Mouse (Mus musculus): ENCODE results near the gene Gsdma2. TPM values are rescaled to one million over a fixed set of nuclear protein-coding genes. Genes with fewer than 3 reads are reported as not detected.
A peak's percentile ranks its signal among the peaks of the same experiment; 100 is the strongest.
"Not testable (repeated sequence)": the region's sequence is repeated elsewhere in the genome, so short reads cannot be mapped to it uniquely, and the experiment has no call there.

Gene Gsdma2
- not detected in 2 replicates for polyA plus RNA-seq (2015; fragmentation: Nextera tagmentation; extraction: Ambion mirVana)

DNA sequence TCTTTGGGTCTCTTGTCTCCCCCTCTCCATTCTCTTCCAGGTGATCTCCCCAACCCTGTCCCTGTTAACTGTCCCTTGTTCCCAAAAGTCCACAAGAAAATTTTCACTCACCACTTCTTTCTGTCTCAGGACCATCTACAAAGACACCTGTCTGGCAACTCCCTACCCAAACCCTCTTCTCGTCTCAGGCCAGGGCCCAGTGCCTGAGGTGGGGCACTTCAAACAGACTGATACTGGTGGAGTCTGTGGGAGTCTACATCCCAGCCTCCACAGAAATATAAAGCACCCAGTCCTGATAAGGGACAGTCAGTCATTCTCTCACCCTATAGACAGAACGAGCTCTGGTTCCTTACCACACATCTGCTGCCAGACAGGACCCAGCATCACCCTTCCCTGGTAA, at the start of gene Gsdma2:
Gsdma2 (plus strand) TSS at position 301 of the 400 bp plus-strand sequence.
- Histone ChIP-seq H3K4me1 (replicated peaks; ENCODE audit: control insufficient read depth, insufficient read depth, low read length) (no peaks in the 10 kb centered on the region), H3K27me3 (replicated peaks; ENCODE audit: control insufficient read depth, insufficient read depth, low read length) (no peaks in the 10 kb centered on the region), H3K27ac (ENCODE audit: low read length) (no peak within 1 kb of the TSS), H3K9ac (replicated peaks; ENCODE audit: low read depth, low read length) (no peak within 1 kb of the TSS), H3K9me3 (ENCODE audit: control insufficient read depth, low read length) (no peaks in the 10 kb centered on the region), H3K4me3 (replicated peaks; ENCODE audit: low read length) (no peak within 1 kb of the TSS), H3K36me3 (ENCODE audit: control insufficient read depth, insufficient read depth) (no peaks in the 10 kb centered on the region), H3K4me2 (ENCODE audit: low read length) (no peak within 1 kb of the TSS)
- no peak for ATAC-seq
- WGBS, result 66% methylated on average over 2 of the region's 2 CpGs

DNA sequence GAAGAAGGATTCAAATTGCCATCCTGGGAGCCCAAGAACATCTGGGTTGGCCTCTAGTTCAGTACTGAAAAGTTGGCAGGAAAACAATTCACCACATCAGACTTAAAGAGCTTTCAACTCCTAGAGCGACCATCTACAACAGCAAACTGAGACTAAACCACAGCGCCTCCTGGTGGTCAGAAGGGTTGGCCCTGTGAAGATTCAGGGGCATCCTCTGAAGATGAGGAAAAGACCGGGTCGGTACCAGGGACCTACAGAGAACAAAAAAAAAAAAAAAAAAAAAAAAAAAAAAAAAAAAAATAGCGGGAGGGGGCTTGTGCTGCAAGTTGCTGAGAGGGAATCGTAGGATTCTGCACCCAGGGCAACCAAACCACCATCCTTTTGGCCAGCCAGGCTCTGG, 49.2 kb upstream of the Gsdma2 start:
- Histone ChIP-seq H3K27ac (ENCODE audit: low read length) (no peak overlapping the region), H3K4me2 (ENCODE audit: low read length) (no peak overlapping the region), H3K36me3 (ENCODE audit: control insufficient read depth, insufficient read depth) (no peaks in the 10 kb centered on the region), H3K4me3 (replicated peaks; ENCODE audit: low read length) (no peak overlapping the region), H3K9ac (replicated peaks; ENCODE audit: low read depth, low read length) (no peak overlapping the region), H3K4me1 (replicated peaks; ENCODE audit: control insufficient read depth, insufficient read depth, low read length) (peaks cover 4% of the 10 kb centered on the region; the same call in 1 of the 2 replicates), H3K9me3 (ENCODE audit: control insufficient read depth, low read length) (no peaks in the 10 kb centered on the region), H3K27me3 (replicated peaks; ENCODE audit: control insufficient read depth, insufficient read depth, low read length) (peaks cover 12% of the 10 kb centered on the region; the same call in 1 of the 2 replicates)
- 43% methylated on average over 6 of the region's 6 CpGs for WGBS
- no peak for ATAC-seq

DNA sequence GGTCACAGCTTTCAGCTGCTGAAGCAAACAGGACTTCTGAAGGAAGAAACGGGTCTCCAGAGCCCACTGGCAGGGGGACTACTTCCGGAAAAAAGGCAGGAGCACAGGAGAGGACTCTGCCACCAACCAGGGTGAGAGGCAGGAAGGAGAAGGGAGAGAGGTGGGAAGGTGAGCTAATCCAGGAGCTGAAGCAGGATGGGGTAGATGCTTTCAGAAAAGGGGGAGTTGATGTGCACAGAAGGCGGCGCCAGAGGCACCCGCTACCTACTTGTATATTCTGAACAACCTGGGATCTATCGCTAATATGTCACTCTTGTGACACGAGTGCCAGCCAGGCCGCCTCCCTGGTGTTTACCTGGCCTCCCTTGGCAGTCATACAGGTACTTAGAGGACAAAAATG, 48.6 kb upstream of the Gsdma2 start, which contains the start of gene Lrrc3c:
Lrrc3c (plus strand) TSS at position 301 of the 400 bp plus-strand sequence.
- Histone ChIP-seq H3K4me2 (ENCODE audit: low read length) (peak within 1 kb of the TSS; percentile 40), H3K4me3 (replicated peaks; ENCODE audit: low read length) (no peak within 1 kb of the TSS), H3K27ac (ENCODE audit: low read length) (no peak within 1 kb of the TSS), H3K4me1 (replicated peaks; ENCODE audit: control insufficient read depth, insufficient read depth, low read length) (peaks cover 4% of the 10 kb centered on the region; the same call in 1 of the 2 replicates), H3K9ac (replicated peaks; ENCODE audit: low read depth, low read length) (no peak within 1 kb of the TSS), H3K9me3 (ENCODE audit: control insufficient read depth, low read length) (no peaks in the 10 kb centered on the region), H3K36me3 (ENCODE audit: control insufficient read depth, insufficient read depth) (no peaks in the 10 kb centered on the region), H3K27me3 (replicated peaks; ENCODE audit: control insufficient read depth, insufficient read depth, low read length) (peaks cover 9% of the 10 kb centered on the region; the same call in 1 of the 2 replicates)
- no peak for ATAC-seq
- WGBS, result 83% methylated on average over 8 of the region's 8 CpGs

DNA sequence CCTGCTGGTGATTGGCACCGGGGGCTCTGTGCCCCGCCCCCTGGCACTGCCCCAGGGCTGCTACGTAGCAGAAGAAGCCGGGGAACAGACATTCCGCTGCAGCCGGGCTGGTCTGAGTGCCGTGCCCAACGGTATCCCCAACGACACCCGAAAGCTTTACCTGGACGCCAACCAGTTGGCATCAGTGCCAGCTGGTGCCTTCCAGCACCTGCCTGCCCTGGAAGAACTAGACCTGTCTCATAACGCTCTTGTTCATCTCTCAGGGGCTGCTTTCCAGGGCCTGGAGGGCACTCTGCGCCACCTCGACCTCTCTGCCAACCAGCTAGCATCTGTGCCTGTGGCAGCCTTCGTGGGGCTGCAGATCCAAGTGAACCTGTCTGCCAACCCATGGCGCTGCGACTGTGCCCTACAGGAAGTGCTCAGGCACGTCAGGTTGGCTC, 47.7 kb upstream of the Gsdma2 start:
- Histone ChIP-seq H3K9me3 (ENCODE audit: control insufficient read depth, low read length) (no peaks in the 10 kb centered on the region), H3K4me1 (replicated peaks; ENCODE audit: control insufficient read depth, insufficient read depth, low read length) (peaks cover 4% of the 10 kb centered on the region; the same call in 1 of the 2 replicates), H3K27me3 (replicated peaks; ENCODE audit: control insufficient read depth, insufficient read depth, low read length) (peaks cover 9% of the 10 kb centered on the region; the same call in 1 of the 2 replicates), H3K27ac (ENCODE audit: low read length) (no peak overlapping the region), H3K36me3 (ENCODE audit: control insufficient read depth, insufficient read depth) (no peaks in the 10 kb centered on the region), H3K4me2 (ENCODE audit: low read length) (peak overlapping the region; percentile 40), H3K4me3 (replicated peaks; ENCODE audit: low read length) (no peak overlapping the region), H3K9ac (replicated peaks; ENCODE audit: low read depth, low read length) (no peak overlapping the region)
- ATAC-seq, result no peak; the same call in 1 of the 2 replicates
- 46% methylated on average over 18 of the region's 18 CpGs for WGBS

DNA sequence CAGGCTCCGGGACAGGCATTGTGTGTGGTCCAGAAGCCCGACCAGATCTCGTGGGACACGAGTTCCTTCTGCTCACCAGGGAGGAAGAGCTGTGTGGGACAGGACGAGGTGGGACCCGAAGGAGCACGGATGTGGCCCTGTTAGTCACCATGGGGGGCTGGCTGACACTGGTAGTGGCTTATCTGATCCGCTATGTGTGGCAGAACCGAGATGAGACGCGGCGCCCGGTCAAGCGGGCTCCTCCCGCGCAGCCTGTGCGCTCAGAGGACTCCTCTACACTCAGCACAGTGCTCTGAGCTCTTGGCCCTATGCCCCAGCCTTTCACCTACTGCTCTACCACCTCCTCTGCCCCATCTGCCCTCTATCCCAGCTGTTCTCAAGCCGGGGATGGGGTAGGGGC, 47.3 kb upstream of the Gsdma2 start:
- WGBS, result 38% methylated on average over 18 of the region's 18 CpGs
- peak overlapping the region; percentile 40; the same call in 1 of the 2 replicates for H3K4me2 ChIP-seq (ENCODE audit: low read length)

DNA sequence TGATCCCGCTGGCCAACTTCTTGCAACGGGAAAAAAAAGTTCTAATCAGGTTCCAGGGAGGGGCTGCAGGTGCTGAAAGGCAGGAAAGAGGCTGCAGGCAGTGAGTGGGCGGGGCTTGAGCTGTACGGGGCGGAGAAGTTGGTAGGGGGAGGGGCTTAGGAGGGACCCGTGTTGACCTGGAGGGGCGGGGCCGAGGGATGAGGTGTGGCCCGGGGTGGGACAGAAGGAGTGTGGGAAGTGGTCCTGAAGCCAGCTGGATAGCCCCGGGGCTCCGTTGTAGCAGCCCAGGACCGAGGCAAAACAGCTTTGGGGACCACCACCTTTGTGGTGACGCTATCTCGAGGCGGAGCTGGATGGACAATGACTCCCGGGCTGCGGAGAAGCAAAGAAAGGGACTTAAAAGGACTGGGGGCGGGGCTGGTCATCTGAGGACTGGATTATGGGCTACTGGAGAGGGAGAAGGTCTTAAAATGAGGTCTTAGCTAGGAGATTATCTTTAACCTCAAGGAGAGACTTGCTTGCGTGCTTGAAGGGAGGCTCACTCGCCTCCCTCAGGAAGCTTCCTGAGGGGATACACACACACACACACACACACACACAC, 44.4 kb upstream of the Gsdma2 start:
- H3K36me3 ChIP-seq (ENCODE audit: control insufficient read depth, insufficient read depth), result no peaks in the 10 kb centered on the region
- H3K9me3 ChIP-seq (ENCODE audit: control insufficient read depth, low read length), result no peaks in the 10 kb centered on the region
- WGBS, result 1% methylated on average over 20 of the region's 20 CpGs
- no peak overlapping the region for H3K9ac ChIP-seq (replicated peaks; ENCODE audit: low read depth, low read length)
- peak overlapping the region; percentile 37 for H3K4me2 ChIP-seq (ENCODE audit: low read length)
- H3K4me1 ChIP-seq (replicated peaks; ENCODE audit: control insufficient read depth, insufficient read depth, low read length), result peaks cover 4% of the 10 kb centered on the region; the same call in 1 of the 2 replicates
- H3K27ac ChIP-seq (ENCODE audit: low read length), result no peak overlapping the region
- H3K27me3 ChIP-seq (replicated peaks; ENCODE audit: control insufficient read depth, insufficient read depth, low read length), result peaks cover 9% of the 10 kb centered on the region
- peak overlapping the region; percentile 12 for H3K4me3 ChIP-seq (replicated peaks; ENCODE audit: low read length)
- no peak for ATAC-seq

More for the DNA sequence above, 47.3 kb upstream of the Gsdma2 start:
- ATAC-seq, result no peak
- H3K27ac ChIP-seq (ENCODE audit: low read length), result no peak overlapping the region
- H3K27me3 ChIP-seq (replicated peaks; ENCODE audit: control insufficient read depth, insufficient read depth, low read length), result peaks cover 9% of the 10 kb centered on the region; the same call in 1 of the 2 replicates
- no peak overlapping the region for H3K4me3 ChIP-seq (replicated peaks; ENCODE audit: low read length)
- peaks cover 4% of the 10 kb centered on the region; the same call in 1 of the 2 replicates for H3K4me1 ChIP-seq (replicated peaks; ENCODE audit: control insufficient read depth, insufficient read depth, low read length)
- H3K9me3 ChIP-seq (ENCODE audit: control insufficient read depth, low read length), result no peaks in the 10 kb centered on the region
- no peak overlapping the region for H3K9ac ChIP-seq (replicated peaks; ENCODE audit: low read depth, low read length)
- no peaks in the 10 kb centered on the region for H3K36me3 ChIP-seq (ENCODE audit: control insufficient read depth, insufficient read depth)

DNA sequence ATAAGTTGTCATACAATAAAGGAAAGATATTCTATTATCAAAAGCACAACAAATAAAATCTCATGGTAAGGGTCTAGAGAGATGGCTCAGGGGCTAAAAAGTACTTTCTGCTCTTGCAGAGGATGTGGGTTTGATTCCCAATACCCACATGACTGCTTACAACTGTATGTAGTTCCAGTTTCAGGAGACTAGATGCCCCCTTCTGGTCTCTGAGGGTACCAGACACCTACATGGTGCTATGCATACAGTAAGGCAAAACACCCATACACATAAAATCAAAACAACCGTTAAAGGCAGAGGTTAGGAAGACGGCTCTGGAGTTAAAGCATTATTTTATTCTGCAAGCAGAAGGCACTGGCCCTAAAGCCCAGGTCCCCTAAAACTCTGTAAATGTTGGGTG, 42.6 kb upstream of the Gsdma2 start:
- WGBS, result 93% methylated on average over 2 of the region's 2 CpGs
- ATAC-seq, result no peak
- Histone ChIP-seq H3K27ac (ENCODE audit: low read length) (no peak overlapping the region), H3K4me1 (replicated peaks; ENCODE audit: control insufficient read depth, insufficient read depth, low read length) (peaks cover under 1% of the 10 kb centered on the region; the same call in 1 of the 2 replicates), H3K4me3 (replicated peaks; ENCODE audit: low read length) (no peak overlapping the region), H3K36me3 (ENCODE audit: control insufficient read depth, insufficient read depth) (no peaks in the 10 kb centered on the region), H3K9me3 (ENCODE audit: control insufficient read depth, low read length) (no peaks in the 10 kb centered on the region), H3K4me2 (ENCODE audit: low read length) (no peak overlapping the region), H3K27me3 (replicated peaks; ENCODE audit: control insufficient read depth, insufficient read depth, low read length) (peaks cover 4% of the 10 kb centered on the region; the same call in 1 of the 2 replicates), H3K9ac (replicated peaks; ENCODE audit: low read depth, low read length) (no peak overlapping the region)

DNA sequence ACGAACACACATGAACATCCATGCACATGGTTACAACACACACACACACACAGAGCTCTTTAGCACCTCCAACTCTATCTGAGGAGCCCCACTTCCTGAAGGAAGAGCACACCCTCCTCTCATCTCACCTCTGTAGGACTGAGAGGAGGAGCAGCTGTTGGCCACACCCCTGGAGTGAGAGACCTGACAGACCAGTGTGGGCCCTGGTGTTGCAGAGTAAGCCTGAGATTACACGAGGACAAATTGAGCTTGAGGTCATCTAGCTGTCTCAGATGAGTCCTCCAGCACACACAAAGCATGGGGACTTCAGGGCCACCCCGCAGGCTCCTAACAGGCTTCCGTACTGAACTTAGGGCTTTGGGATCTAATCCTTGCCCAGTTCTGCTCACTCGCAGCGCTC, 41.6 kb upstream of the Gsdma2 start:
- not testable (repeated sequence) for H3K4me3 ChIP-seq (replicated peaks; ENCODE audit: low read length); ATAC-seq
- WGBS, result 78% methylated on average over 6 of the region's 6 CpGs

DNA sequence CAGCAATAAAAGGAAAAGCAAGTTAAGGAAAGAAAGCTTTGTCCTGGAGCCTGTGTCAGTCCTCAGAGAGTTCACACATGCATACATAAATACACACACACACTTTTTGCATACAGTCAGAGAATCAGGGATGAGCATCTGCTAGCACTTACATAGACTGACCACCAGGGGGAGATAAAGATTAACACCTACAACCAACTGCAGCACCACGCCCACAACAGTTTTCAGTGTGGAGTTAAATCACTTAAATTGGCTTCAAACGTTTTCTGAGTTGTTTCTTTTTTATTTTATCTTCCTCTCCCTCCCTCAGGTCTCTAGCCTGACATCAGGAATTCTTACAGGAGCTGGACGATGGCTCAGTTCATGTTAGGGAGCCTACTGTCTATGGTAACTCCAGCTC, 39.8 kb upstream of the Gsdma2 start:
- Histone ChIP-seq H3K9ac (replicated peaks; ENCODE audit: low read depth, low read length) (no peak overlapping the region), H3K27me3 (replicated peaks; ENCODE audit: control insufficient read depth, insufficient read depth, low read length) (no peaks in the 10 kb centered on the region; the same call in 1 of the 2 replicates), H3K4me2 (ENCODE audit: low read length) (no peak overlapping the region), H3K9me3 (ENCODE audit: control insufficient read depth, low read length) (no peaks in the 10 kb centered on the region), H3K27ac (ENCODE audit: low read length) (no peak overlapping the region), H3K36me3 (ENCODE audit: control insufficient read depth, insufficient read depth) (no peaks in the 10 kb centered on the region), H3K4me3 (replicated peaks; ENCODE audit: low read length) (no peak overlapping the region), H3K4me1 (replicated peaks; ENCODE audit: control insufficient read depth, insufficient read depth, low read length) (no peaks in the 10 kb centered on the region; the same call in 1 of the 2 replicates)
- no peak for ATAC-seq
- 11% methylated on average over 3 of the region's 3 CpGs for WGBS

More for the DNA sequence above, 41.6 kb upstream of the Gsdma2 start:
- not testable (repeated sequence) for H3K9me3 ChIP-seq (ENCODE audit: control insufficient read depth, low read length); H3K36me3 ChIP-seq (ENCODE audit: control insufficient read depth, insufficient read depth); H3K4me1 ChIP-seq (replicated peaks; ENCODE audit: control insufficient read depth, insufficient read depth, low read length); H3K27ac ChIP-seq (ENCODE audit: low read length); H3K4me2 ChIP-seq (ENCODE audit: low read length); H3K27me3 ChIP-seq (replicated peaks; ENCODE audit: control insufficient read depth, insufficient read depth, low read length); H3K9ac ChIP-seq (replicated peaks; ENCODE audit: low read depth, low read length)
